Mouse (Mus musculus): ENCODE data around the gene Lnx1. TPM values are rescaled to one million over a fixed set of nuclear protein-coding genes. Genes with fewer than 3 reads are reported as not detected.

Gene Lnx1
- total and polyA plus RNA-seq, 2 experiments from 2014 or later, result 1.3 to 3.5 TPM

DNA sequence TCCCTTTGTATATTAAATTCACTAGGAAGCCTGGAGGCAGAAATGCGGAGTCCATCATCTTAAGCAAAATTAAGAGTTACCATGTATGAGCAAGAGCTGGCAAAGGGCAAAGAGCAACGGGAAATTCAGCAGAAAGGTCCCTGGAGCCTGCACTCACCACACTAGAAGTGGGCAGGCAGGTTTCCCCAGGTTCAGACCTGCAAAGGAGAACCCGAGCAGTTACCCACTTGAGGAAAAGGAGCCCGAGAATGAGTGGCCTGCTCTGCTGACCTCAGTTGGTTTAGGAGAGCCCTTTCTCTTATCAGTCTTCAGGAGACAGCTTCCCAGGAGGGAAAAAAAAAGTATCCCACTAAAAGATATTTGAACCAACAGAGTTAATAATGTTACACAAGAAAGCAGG is 99.4 kb downstream of the Lnx1 start:
- H3K4me3 ChIP-seq (ENCODE audit: low read depth, low read length), result no peak overlapping the region
- no peak overlapping the region for H3K9ac ChIP-seq (replicated peaks; ENCODE audit: low read depth, low read length)
- H3K27ac ChIP-seq (ENCODE audit: low read depth), result no peak overlapping the region
- no peaks in the 10 kb centered on the region for H3K9me3 ChIP-seq (replicated peaks; ENCODE audit: control insufficient read depth, low read length)
- DNase-seq (ENCODE audit: low spot score) (no peak), ATAC-seq (ENCODE audit: insufficient read depth, low read depth) (no peak)
- H3K36me3 ChIP-seq (replicated peaks; ENCODE audit: control insufficient read depth, insufficient read depth, low read length), result peaks cover 7% of the 10 kb centered on the region; the same call in 1 of the 2 replicates
- 72% methylated on average over 4 of the region's 4 CpGs for WGBS
- no peaks in the 10 kb centered on the region for H3K4me1 ChIP-seq (ENCODE audit: control insufficient read depth, insufficient read depth)
- H3K4me2 ChIP-seq (ENCODE audit: low read depth, low read length), result no peak overlapping the region
- H3K27me3 ChIP-seq (ENCODE audit: control insufficient read depth, insufficient read depth, low read length), result no peaks in the 10 kb centered on the region; the same call in 1 of the 2 replicates
- TF ChIP-seq CTCF (IDR thresholded peaks at IDR 0.05; ENCODE audit: low read depth), result no peak
- TF ChIP-seq EP300 (IDR thresholded peaks at IDR 0.05; ENCODE audit: low read depth), result no peak

- Histone ChIP-seq H3K4me2 (ENCODE audit: low read depth, low read length) (no peak overlapping the region), H3K4me1 (ENCODE audit: control insufficient read depth, insufficient read depth) (no peaks in the 10 kb centered on the region), H3K36me3 (replicated peaks; ENCODE audit: control insufficient read depth, insufficient read depth, low read length) (peaks cover 13% of the 10 kb centered on the region), H3K27ac (ENCODE audit: low read depth) (no peak overlapping the region), H3K27me3 (ENCODE audit: control insufficient read depth, insufficient read depth, low read length) (no peaks in the 10 kb centered on the region; the same call in 1 of the 2 replicates), H3K9ac (replicated peaks; ENCODE audit: low read depth, low read length) (no peak overlapping the region), H3K4me3 (ENCODE audit: low read depth, low read length) (no peak overlapping the region), H3K9me3 (replicated peaks; ENCODE audit: control insufficient read depth, low read length) (no peaks in the 10 kb centered on the region)
- TF ChIP-seq EP300 (IDR thresholded peaks at IDR 0.05; ENCODE audit: low read depth), result no peak
- no peak for TF ChIP-seq CTCF (IDR thresholded peaks at IDR 0.05; ENCODE audit: low read depth)
- ATAC-seq (ENCODE audit: insufficient read depth, low read depth) (no peak), DNase-seq (ENCODE audit: low spot score) (no peak)
- 72% methylated on average over 10 of the region's 10 CpGs for WGBS
Observed at GRCm38 (mm10) chr5:74602371-74602770, 100.3 kb downstream of the Lnx1 start.

DNA sequence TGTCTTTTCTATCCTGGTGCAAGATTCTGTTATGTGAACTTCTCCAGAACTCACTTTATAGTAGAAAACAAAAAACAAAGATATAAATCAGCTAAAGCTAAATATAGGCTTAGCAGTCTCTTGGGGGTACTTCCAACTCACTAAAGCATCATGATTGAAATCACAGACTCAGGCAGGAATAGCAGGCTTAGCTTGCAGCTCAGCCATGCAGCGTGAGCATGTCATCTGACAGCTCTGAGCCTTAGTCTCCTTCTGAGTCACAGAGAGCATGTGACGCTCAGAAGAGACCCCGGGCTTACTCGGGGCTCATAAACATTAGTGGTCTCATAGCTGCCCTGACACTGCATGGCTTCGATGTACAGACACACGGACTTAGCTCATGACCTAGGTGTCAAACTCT is 100.7 kb downstream of the Lnx1 start:
- DNase-seq (ENCODE audit: low spot score) (no peak), ATAC-seq (ENCODE audit: insufficient read depth, low read depth) (no peak)
- Histone ChIP-seq H3K36me3 (replicated peaks; ENCODE audit: control insufficient read depth, insufficient read depth, low read length) (peaks cover 15% of the 10 kb centered on the region), H3K27me3 (ENCODE audit: control insufficient read depth, insufficient read depth, low read length) (no peaks in the 10 kb centered on the region; the same call in 1 of the 2 replicates), H3K4me3 (ENCODE audit: low read depth, low read length) (no peak overlapping the region), H3K9me3 (replicated peaks; ENCODE audit: control insufficient read depth, low read length) (no peaks in the 10 kb centered on the region), H3K27ac (ENCODE audit: low read depth) (no peak overlapping the region), H3K9ac (replicated peaks; ENCODE audit: low read depth, low read length) (no peak overlapping the region), H3K4me2 (ENCODE audit: low read depth, low read length) (no peak overlapping the region), H3K4me1 (ENCODE audit: control insufficient read depth, insufficient read depth) (no peaks in the 10 kb centered on the region)
- TF ChIP-seq CTCF (IDR thresholded peaks at IDR 0.05; ENCODE audit: low read depth) (no peak), EP300 (IDR thresholded peaks at IDR 0.05; ENCODE audit: low read depth) (no peak)
- 47% methylated on average over 6 of the region's 6 CpGs for WGBS

- ATAC-seq (ENCODE audit: insufficient read depth, low read depth) (no peak), DNase-seq (ENCODE audit: low spot score) (no peak)
- Histone ChIP-seq H3K27ac (ENCODE audit: low read depth) (no peak overlapping the region), H3K4me1 (ENCODE audit: control insufficient read depth, insufficient read depth) (no peaks in the 10 kb centered on the region), H3K9ac (replicated peaks; ENCODE audit: low read depth, low read length) (no peak overlapping the region), H3K9me3 (replicated peaks; ENCODE audit: control insufficient read depth, low read length) (no peaks in the 10 kb centered on the region), H3K27me3 (ENCODE audit: control insufficient read depth, insufficient read depth, low read length) (no peaks in the 10 kb centered on the region; the same call in 1 of the 2 replicates), H3K4me3 (ENCODE audit: low read depth, low read length) (no peak overlapping the region), H3K36me3 (replicated peaks; ENCODE audit: control insufficient read depth, insufficient read depth, low read length) (peaks cover 22% of the 10 kb centered on the region), H3K4me2 (ENCODE audit: low read depth, low read length) (no peak overlapping the region)
- no peak for TF ChIP-seq EP300 (IDR thresholded peaks at IDR 0.05; ENCODE audit: low read depth)
- no peak for TF ChIP-seq CTCF (IDR thresholded peaks at IDR 0.05; ENCODE audit: low read depth)
- WGBS, result 62% methylated on average over 3 of the region's 3 CpGs
Observed at GRCm38 (mm10) chr5:74601171-74601570, 101.5 kb downstream of the Lnx1 start.

DNA sequence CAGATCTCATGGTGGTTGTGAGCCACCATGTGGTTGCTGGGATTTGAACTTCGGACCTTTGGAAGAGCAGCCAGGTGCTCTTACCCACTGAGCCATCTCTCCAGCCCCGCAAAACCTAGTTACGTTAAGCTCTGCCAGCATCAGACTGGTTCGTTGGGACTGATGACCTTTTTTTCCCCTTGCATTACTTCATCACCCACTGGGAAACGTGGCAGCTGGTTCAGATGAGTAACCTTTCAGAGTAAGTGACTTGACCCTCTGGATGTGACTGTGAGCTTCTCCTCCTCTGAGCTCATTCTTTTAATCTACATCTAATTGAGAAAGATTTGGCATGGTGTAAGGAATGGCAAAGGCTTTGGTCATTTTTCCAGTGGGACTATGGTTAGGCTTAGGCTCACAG is 102.7 kb downstream of the Lnx1 start:
- DNase-seq (ENCODE audit: low spot score) (no peak), ATAC-seq (ENCODE audit: insufficient read depth, low read depth) (no peak)
- Histone ChIP-seq H3K4me3 (ENCODE audit: low read depth, low read length) (no peak overlapping the region), H3K4me1 (ENCODE audit: control insufficient read depth, insufficient read depth) (no peaks in the 10 kb centered on the region), H3K9ac (replicated peaks; ENCODE audit: low read depth, low read length) (no peak overlapping the region), H3K9me3 (replicated peaks; ENCODE audit: control insufficient read depth, low read length) (no peaks in the 10 kb centered on the region), H3K36me3 (replicated peaks; ENCODE audit: control insufficient read depth, insufficient read depth, low read length) (peaks cover 31% of the 10 kb centered on the region), H3K27ac (ENCODE audit: low read depth) (no peak overlapping the region), H3K4me2 (ENCODE audit: low read depth, low read length) (no peak overlapping the region), H3K27me3 (ENCODE audit: control insufficient read depth, insufficient read depth, low read length) (no peaks in the 10 kb centered on the region)
- TF ChIP-seq CTCF (IDR thresholded peaks at IDR 0.05; ENCODE audit: low read depth) (no peak), EP300 (IDR thresholded peaks at IDR 0.05; ENCODE audit: low read depth) (no peak)
- 63% methylated on average over 5 of the region's 5 CpGs for WGBS

GRCm38 (mm10) chr5:74593147-74593546 is 109.6 kb downstream of the Lnx1 start:
- DNase-seq (ENCODE audit: low spot score) (no peak), ATAC-seq (ENCODE audit: insufficient read depth, low read depth) (no peak)
- Histone ChIP-seq H3K9me3 (replicated peaks; ENCODE audit: control insufficient read depth, low read length) (no peaks in the 10 kb centered on the region), H3K27me3 (ENCODE audit: control insufficient read depth, insufficient read depth, low read length) (no peaks in the 10 kb centered on the region), H3K27ac (ENCODE audit: low read depth) (no peak overlapping the region), H3K4me3 (ENCODE audit: low read depth, low read length) (no peak overlapping the region), H3K4me1 (ENCODE audit: control insufficient read depth, insufficient read depth) (no peaks in the 10 kb centered on the region), H3K36me3 (replicated peaks; ENCODE audit: control insufficient read depth, insufficient read depth, low read length) (peaks cover 81% of the 10 kb centered on the region), H3K4me2 (ENCODE audit: low read depth, low read length) (no peak overlapping the region), H3K9ac (replicated peaks; ENCODE audit: low read depth, low read length) (no peak overlapping the region)
- 87% methylated on average over 8 of the region's 8 CpGs for WGBS
- TF ChIP-seq EP300 (IDR thresholded peaks at IDR 0.05; ENCODE audit: low read depth) (no peak), CTCF (IDR thresholded peaks at IDR 0.05; ENCODE audit: low read depth) (no peak)
